Mouse (Mus musculus): ENCODE results near the gene Vmn2r21.
"Not testable (repeated sequence)": the region's sequence is repeated elsewhere in the genome, so short reads cannot be mapped to it uniquely, and the experiment has no call there.

Gene Vmn2r21

DNA sequence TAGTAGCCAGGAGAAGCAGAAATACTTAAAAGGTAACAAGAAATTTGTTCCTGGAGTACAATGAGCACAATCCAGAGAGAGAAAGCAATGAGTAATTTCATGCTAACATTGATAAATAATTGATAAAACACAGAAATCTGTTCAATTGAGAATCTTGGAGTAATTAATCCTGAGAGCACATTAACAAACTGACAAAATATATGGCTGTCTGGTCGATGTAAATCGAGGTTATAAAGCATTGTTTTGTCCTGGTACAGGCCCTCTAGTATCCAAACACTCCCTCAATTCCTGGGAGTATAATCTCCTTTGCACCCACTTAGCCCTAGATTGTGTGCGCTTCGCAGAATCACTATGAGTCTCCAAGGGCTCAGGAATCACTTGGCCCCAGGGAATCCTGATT, at the start of gene Vmn2r21:
Vmn2r21 (minus strand) TSS at position 101 of the 400 bp plus-strand sequence.
- DNase-seq: not testable (repeated sequence)

DNA sequence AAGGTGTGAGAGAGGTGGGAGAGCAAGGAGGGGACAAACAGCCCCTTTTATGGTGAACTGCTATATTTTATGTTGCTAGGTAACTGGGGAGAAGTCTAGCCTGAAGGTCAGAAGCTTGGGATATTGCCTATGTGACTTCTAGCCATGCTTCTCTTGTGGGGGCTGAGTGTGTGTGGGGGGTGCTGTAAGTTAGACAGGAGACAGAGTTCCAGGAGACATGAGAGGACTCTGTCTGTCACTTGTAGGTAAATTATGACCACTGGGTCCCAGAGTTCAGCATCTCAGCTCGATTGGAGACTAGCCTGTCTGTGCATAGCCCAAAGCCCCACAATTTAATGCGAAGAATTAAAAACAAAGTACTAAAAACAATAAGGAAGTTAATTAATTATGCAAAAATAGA, 41.5 kb upstream of the Vmn2r21 start:
- DNase-seq: not testable (repeated sequence)

DNA sequence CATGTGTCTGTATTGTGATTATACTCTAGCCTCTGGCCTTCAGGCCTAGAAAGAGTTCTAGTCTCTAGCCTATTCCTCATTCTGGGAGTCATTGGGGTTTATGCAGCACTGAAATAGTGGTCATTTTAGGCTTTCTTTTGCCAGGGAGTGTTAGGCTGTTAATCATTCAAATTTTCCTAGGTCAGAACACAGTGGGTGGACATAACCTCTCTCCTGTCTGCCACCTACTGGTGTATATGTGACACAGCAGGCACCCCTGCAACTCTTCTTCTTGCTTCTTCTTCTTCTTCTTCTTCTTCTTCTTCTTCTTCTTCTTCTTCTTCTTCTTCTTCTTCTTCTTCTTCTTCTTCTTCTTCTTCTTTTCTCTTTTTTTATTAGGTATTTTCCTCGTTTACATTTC, 6.5 kb upstream of the Vmn2r21 start:
- not testable (repeated sequence) for DNase-seq

DNA sequence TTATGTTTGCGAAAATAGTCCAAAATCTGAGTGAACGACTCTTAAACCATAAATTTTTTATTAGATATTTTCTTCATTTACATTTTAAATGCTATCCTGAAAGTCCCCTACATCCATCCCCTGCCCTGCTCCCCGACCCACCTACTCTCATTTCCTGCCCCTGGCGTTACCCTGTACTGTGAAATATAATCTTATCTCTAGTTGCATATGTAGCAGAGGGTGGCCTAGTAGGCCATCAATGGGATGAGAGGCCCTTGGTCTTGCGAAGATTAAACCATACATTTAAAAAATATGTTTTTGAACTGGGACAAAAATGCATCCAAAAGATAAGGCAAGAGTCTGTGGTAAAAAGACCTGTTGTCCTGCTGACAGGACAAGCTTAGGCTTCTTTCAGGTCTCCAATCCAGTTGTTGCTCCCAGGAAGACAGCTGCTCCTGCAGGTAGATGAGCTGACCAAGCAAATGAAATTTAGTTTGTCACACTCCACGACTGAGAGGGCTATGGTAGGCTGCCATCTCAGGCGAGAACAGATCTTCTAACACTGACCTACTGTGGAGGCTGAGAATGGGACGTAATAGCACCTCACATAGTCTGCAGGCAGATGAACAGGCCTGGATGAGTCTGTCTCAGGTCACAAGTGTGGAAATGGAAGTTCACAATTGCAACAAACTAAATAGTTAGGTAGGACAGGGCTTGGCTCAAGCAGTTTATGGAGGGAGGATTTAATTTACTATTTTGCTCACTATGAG, 10.8 kb downstream of the Vmn2r21 start:
- DNase-seq: not testable (repeated sequence)

DNA sequence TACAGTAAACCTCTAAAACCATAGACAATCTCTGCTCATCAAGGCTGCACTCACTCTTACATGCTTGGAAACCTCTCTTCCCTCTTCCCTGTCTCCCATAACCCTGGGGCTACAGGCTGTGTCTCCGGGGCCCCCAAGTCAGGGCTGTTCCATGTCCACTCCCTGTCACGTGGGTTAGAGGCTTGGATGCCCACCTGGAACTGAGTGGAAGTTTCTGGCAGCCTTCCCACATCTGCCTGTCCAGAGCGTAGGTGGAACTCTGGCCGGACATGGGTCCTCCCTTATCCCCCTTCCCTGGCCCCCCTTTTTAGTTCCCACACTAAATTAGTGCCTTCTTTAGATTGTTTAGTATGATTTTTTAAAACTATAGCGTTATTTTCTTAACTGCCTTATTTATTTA, 60.2 kb downstream of the Vmn2r21 start:
- not testable (repeated sequence) for DNase-seq

DNA sequence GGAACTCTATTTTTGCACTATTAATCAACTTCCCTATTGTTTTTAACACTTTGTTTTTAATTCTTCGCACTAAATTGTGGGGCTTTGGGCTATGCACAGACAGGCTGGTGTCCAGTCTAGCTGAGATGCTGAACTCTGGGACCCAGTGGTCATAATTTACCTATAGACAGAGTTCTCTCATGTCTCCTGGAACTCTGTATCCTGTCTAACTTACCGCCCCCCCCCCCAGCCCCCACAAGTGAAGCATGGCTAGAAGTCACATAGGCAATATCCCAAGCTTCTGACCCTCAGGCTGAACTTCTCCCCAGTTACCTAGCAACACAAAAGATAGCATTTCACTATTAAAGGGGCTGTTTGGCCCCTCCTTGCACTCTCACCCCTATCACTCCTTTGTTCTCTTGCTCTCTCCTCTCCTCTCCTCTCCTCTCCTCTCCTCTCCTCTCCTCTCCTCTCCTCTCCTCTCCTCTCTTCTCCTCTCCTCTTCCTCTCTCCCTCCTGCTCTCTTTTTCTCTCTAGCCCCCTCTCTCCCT, 60.7 kb downstream of the Vmn2r21 start:
- DNase-seq: not testable (repeated sequence)

DNA sequence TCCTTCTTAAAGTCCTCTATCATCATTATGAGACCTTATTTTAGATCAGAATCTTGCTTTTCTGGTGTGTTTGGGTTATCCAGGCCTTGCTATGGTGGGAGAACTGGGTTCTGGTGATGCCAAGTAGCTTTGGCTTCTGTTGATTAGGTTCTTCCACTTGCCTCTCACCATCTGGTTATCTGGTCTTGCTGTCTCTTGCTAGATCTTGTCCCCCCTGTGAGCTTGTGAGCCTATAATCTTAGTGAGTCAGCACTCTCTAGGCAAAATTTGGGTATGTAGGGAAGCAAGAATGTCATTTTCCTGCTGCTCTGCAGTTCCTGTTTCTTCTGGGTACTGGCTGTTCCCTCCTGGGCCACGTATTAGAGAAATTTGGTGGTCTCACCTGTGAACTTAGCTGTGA, 64.6 kb downstream of the Vmn2r21 start:
- DNase-seq: not testable (repeated sequence)
